Mouse (Mus musculus) hindbrain, embryonic 16.5 days (tissue): Measurements from ENCODE around the gene Golm1. TPM values are rescaled to one million over a fixed set of nuclear protein-coding genes. Genes with fewer than 3 reads are reported as not detected.

Experiments used
- ATAC-seq: fragments of 200-750 bp; cut with Nextera tagmentation; 2 replicates; pipeline ENCODE4 v1.8.0; 2017; ENCODE audit warnings: moderate TSS enrichment, moderate library complexity
- H3K27ac ChIP-seq: fragments of 300-500 bp; sonication (generic); 2 replicates; pipeline ENCODE4 v1.5.1; 2014; ENCODE audit warnings: low read depth, mild to moderate bottlenecking, control low read depth, low read length, moderate library complexity
- H3K27me3 ChIP-seq: fragments of 300-500 bp; sonication (generic); replicated peaks from 2 replicates; pipeline ENCODE4 v1.6.1; 2014; ENCODE audit warnings: low read length; ENCODE audit not compliant: control insufficient read depth, insufficient read depth
- H3K36me3 ChIP-seq: fragments of 300-500 bp; sonication (generic); 2 replicates; pipeline ENCODE4 v1.6.1; 2014; ENCODE audit warnings: mild to moderate bottlenecking, low read length, moderate library complexity, mixed read lengths; ENCODE audit not compliant: control insufficient read depth, insufficient read depth
- H3K4me1 ChIP-seq: fragments of 300-500 bp; sonication (generic); 2 replicates; pipeline ENCODE4 v1.6.1; 2014; ENCODE audit warnings: low read depth, low read length; ENCODE audit not compliant: control insufficient read depth, insufficient read depth
- H3K4me2 ChIP-seq: fragments of 300-500 bp; sonication (generic); 2 replicates; pipeline ENCODE4 v1.6.1; 2014; ENCODE audit warnings: mild to moderate bottlenecking, low read length, control low read depth, moderate library complexity
- H3K4me3 ChIP-seq: fragments of 300-500 bp; sonication (generic); 2 replicates; pipeline ENCODE4 v1.5.1; 2014; ENCODE audit warnings: mild to moderate bottlenecking, low read length, control low read depth, moderate library complexity
- H3K9ac ChIP-seq: fragments of 300-500 bp; sonication (generic); 2 replicates; pipeline ENCODE4 v1.6.1; 2014; ENCODE audit warnings: low read depth, mild to moderate bottlenecking, control low read depth, low read length, moderate library complexity
- H3K9me3 ChIP-seq: fragments of 300-500 bp; sonication (generic); 2 replicates; pipeline ENCODE4 v1.6.1; 2014; ENCODE audit warnings: mild to moderate bottlenecking, low read length, moderate library complexity; ENCODE audit not compliant: control insufficient read depth
- WGBS: fragments of 180-500 bp; shearing (Covaris S2); extraction: QIAGEN DNeasy Blood & Tissue Kit; methylation state at CpG from one replicate; pipeline ENCODE4 v1.1.7; 2014; 5-methylcytosine and 5-hydroxymethylcytosine counted together
- polyA plus RNA-seq: library from polyadenylated mRNA; unstranded; fragments of >200 nt; fragmentation: Nextera tagmentation; extraction: Ambion mirVana; gene quantifications from 2 replicates; pipeline ENCODE4 v1.2.1, GENCODE M21; 2015

The Golm1 gene
- polyA plus RNA-seq, 1 experiment from 2014 or later, result 21.0 TPM

DNA sequence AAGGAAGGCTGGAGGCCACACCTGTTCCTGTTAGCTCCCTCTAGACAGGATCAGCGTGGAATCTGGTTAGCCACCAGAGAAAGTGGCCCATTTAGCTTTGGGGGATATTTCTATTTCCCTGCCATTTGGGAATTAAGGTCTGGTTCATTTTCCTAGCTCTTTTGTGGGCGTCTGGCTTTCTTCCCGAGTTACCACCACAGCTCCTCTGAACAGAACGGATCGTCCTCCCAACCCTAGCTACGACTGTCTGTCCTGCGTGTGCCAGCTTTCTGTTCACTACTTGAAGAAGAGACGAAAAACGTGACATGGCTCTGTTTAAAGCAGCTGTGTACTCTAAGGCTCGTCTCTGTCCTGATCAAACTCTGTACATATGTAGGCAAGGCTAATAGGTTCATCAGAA is 5.7 kb downstream of the Golm1 start:
- 73% methylated on average over 10 of the region's 10 CpGs for WGBS
- Histone ChIP-seq H3K4me3 (no peak overlapping the region), H3K4me2 (no peak overlapping the region), H3K36me3 (no peaks in the 10 kb centered on the region), H3K9ac (no peak overlapping the region), H3K27ac (no peak overlapping the region), H3K9me3 (no peaks in the 10 kb centered on the region), H3K4me1 (peaks cover 11% of the 10 kb centered on the region), H3K27me3 (no peaks in the 10 kb centered on the region)
- no peak for ATAC-seq

DNA sequence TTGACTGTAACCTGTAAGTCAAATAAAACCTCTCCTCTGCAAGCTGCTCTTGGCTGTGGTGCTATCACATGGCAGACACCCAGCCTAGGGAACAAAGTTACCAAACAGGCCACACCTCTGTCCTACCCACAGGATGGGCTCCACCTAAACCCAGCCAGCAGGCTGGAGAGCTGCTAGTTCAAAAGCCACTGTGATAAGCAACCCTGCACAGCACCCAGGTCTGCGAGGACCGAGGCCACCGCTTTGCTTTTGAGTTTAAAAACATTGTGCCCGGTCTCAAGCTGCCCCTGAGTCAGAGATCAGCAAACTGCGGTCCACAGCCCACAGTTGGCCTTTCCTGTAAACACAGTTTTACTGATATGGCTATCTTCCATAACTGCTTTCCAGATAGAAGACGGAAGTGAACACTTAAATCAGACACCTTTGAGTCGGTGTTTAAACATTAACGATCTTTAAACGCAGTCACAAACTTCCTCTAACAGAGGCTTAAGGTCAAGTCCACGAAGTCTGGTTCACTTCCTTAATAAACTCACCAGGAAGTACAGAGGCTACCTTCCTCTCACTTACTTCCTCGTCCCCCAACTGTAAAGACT is 7.0 kb downstream of the Golm1 start:
- 84% methylated on average over 11 of the region's 11 CpGs for WGBS
- no peak overlapping the region for H3K9ac ChIP-seq
- H3K27ac ChIP-seq, result no peak overlapping the region

DNA sequence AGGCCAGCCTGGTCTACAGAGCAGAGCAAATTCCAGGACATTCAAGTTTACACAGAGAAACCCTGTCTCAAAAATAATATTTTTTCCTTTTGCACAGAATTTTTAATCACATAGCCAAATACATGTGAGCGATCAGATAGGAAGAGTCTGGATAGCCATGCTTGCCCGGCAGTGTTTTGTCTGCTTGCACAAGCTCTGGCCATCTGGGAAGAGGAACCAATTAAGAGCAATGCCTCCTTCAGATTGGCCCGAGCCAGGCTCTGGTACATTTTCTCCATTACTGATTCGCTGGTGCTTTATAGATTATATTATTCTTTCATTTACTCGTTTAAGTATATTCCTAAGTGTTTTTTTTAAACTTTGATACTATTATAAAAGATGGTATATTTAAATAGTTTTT is 7.8 kb downstream of the Golm1 start:
- no peak overlapping the region for H3K4me2 ChIP-seq
- no peak overlapping the region for H3K27ac ChIP-seq
- no peaks in the 10 kb centered on the region for H3K9me3 ChIP-seq
- no peak overlapping the region for H3K9ac ChIP-seq
- no peaks in the 10 kb centered on the region for H3K27me3 ChIP-seq
- H3K4me1 ChIP-seq, result no peaks in the 10 kb centered on the region; the same call in none of the 2 replicates
- WGBS, result 73% methylated on average over 5 of the region's 5 CpGs
- H3K36me3 ChIP-seq, result no peaks in the 10 kb centered on the region
- H3K4me3 ChIP-seq, result no peak overlapping the region
- no peak for ATAC-seq

More for the DNA sequence above, 7.0 kb downstream of the Golm1 start:
- ATAC-seq, result no peak
- H3K36me3 ChIP-seq, result no peaks in the 10 kb centered on the region
- peaks cover 5% of the 10 kb centered on the region for H3K4me1 ChIP-seq
- H3K9me3 ChIP-seq, result no peaks in the 10 kb centered on the region
- no peak overlapping the region for H3K4me3 ChIP-seq
- H3K4me2 ChIP-seq, result no peak overlapping the region
- no peaks in the 10 kb centered on the region for H3K27me3 ChIP-seq

DNA sequence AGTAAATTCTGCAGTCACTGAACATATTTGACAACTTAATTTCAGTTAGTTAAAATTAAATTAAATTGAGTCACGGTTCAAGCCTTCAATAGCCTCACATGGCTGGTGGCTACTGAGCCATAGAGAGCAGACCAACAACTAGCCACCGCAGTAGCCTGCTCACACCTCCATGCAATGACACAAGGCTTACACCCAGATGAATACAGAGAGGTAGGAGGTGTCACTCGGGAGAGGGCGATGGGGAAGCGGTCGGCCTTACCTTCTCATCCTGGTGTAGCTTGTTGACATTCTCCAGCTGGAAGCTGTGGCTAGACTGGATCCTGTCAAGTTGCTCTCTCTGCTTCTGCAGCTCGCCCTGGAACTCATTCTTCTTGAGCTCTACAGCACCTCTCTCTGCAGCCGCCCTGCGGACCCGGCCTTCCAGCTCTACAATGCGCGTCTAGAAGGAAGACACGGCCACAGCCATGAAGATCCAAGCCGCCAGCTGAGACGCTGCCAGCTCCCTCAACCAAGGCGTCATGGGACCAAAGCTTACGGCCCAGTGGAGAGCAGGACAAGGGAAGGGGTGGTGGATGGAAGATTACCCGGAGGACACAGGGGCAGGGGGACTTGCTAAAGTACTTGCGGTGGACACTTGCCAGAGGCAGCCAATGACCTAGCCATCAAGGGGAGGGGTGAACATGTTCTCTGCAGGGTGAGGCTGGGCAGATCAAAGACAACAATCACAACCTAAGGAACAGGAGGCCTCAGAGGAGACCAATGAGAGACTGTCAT is 11.5 kb downstream of the Golm1 start:
- no peaks in the 10 kb centered on the region for H3K27me3 ChIP-seq
- no peak for ATAC-seq
- H3K9me3 ChIP-seq, result no peaks in the 10 kb centered on the region
- no peaks in the 10 kb centered on the region for H3K36me3 ChIP-seq
- 93% methylated on average over 19 of the region's 19 CpGs for WGBS
- no peak overlapping the region for H3K27ac ChIP-seq
- no peak overlapping the region for H3K4me2 ChIP-seq
- no peak overlapping the region for H3K9ac ChIP-seq
- no peaks in the 10 kb centered on the region; the same call in 1 of the 2 replicates for H3K4me1 ChIP-seq
- no peak overlapping the region for H3K4me3 ChIP-seq

DNA sequence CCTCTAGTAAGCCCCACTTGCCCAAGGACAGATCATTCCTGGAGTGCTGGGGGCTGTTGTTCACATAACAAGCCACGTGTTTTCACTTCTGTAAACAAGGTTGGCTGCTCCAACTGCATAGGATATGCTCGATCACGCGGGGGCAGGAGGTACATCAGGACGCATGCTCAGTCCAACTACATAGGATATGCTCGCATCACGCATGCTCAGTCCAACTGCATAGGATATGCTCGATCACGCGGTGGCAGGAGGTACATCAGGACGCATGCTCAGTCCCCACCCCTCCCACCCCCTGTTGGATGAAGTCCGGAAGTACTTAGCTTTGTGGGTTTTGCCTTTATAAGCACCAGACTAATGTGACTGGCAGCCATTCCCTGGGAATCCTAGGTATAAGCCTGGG is 13.6 kb downstream of the Golm1 start:
- no peaks in the 10 kb centered on the region for H3K4me1 ChIP-seq
- H3K4me3 ChIP-seq, result no peak overlapping the region
- no peak overlapping the region for H3K9ac ChIP-seq
- no peaks in the 10 kb centered on the region for H3K9me3 ChIP-seq
- 97% methylated on average over 12 of the region's 12 CpGs for WGBS
- H3K27me3 ChIP-seq, result no peaks in the 10 kb centered on the region
- H3K4me2 ChIP-seq, result no peak overlapping the region
- no peak for ATAC-seq
- no peaks in the 10 kb centered on the region for H3K36me3 ChIP-seq
- no peak overlapping the region for H3K27ac ChIP-seq

DNA sequence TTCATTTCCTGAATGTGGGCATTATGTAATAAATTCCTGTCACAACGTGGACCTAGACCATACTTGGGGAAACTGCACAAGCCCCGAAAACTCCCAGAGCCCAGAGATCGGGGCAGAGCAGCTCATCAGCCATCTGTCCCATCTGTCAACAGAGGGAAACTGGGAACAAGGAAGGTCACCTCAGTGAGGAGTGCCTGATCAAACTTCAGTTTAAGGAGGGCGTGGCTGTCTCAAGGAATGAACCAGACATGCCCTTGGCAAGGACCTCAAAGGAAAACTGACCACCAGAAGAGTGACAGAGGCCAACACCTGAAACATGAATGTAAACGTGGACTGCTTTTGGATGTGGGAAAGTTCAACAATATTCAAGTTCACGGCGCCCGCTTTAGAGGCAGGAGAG is 14.2 kb downstream of the Golm1 start:
- Histone ChIP-seq H3K4me3 (no peak overlapping the region), H3K4me2 (no peak overlapping the region), H3K9me3 (no peaks in the 10 kb centered on the region), H3K36me3 (no peaks in the 10 kb centered on the region), H3K27ac (no peak overlapping the region), H3K4me1 (peaks cover 4% of the 10 kb centered on the region; the same call in 1 of the 2 replicates), H3K9ac (no peak overlapping the region), H3K27me3 (no peaks in the 10 kb centered on the region)
- no peak for ATAC-seq
- 89% methylated on average over 8 of the region's 8 CpGs for WGBS

DNA sequence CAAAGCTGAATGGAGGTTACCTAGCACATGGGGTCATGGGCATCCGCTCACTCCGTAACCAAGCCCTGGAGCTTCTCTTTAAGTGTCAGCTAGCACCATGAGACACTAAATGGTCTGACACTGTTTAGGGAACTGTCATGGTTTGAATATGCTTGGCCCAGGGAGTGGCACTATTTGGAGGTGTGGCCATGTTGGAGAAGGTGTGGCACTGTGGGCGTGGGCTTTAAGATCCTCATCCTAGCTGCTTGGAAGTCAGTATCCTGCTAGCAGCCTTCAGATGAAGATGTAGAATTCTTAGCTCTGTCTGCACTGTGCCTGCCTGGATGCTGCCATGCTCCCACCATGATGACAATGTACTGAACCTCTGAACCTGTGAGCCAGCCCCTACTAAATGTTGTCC is 15.2 kb downstream of the Golm1 start:
- H3K27me3 ChIP-seq, result no peaks in the 10 kb centered on the region
- no peak for ATAC-seq
- H3K4me2 ChIP-seq, result no peak overlapping the region
- H3K4me3 ChIP-seq, result no peak overlapping the region
- H3K27ac ChIP-seq, result no peak overlapping the region
- H3K36me3 ChIP-seq, result no peaks in the 10 kb centered on the region
- WGBS, result 95% methylated on average over 3 of the region's 3 CpGs
- H3K9ac ChIP-seq, result no peak overlapping the region
- H3K9me3 ChIP-seq, result no peaks in the 10 kb centered on the region
- peaks cover 4% of the 10 kb centered on the region; the same call in 1 of the 2 replicates for H3K4me1 ChIP-seq

DNA sequence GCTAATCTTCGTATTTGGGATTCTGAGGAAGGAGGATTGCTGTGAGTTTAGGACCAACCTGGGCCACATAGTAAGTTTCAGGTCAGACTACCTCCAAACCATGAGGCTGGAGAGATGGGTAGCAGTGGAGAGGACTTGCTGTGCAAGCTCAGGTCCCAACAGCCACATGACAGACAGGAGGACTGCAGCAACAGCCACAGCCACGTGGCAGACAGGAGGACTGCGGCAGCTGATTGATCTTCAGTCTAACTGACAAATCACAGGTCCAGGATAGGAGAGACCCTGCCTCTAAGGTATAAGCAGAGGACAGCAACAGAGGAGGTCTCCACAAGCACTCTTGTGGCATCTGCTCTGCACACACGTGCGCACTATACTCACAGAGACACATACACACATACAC is 17.8 kb downstream of the Golm1 start:
- no peak for ATAC-seq
- Histone ChIP-seq H3K27ac (no peak overlapping the region), H3K9ac (no peak overlapping the region), H3K9me3 (no peaks in the 10 kb centered on the region), H3K4me3 (no peak overlapping the region), H3K36me3 (no peaks in the 10 kb centered on the region), H3K4me2 (no peak overlapping the region), H3K4me1 (peaks cover 9% of the 10 kb centered on the region), H3K27me3 (no peaks in the 10 kb centered on the region)
- 71% methylated on average over 5 of the region's 5 CpGs for WGBS

DNA sequence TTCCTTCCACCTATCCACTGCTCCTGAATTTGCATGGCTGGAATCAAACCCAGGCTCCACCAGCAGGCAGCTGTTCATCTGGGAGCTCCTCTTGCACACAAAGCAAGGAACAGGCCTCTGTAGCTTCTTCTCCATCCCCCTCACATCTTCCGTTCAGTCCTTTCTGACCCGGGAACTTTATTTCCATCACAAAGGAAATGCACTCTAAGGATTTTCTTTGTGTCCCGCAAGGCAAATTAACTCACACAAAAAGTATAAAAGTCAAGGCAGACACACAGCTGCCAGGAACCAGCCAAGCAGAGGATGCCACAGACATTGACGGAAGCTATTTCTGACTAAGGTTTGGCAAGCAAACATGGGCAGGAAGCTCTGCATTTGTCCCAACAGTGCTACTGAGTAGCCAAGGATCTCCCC is 18.6 kb downstream of the Golm1 start:
- Histone ChIP-seq H3K27ac (peak overlapping the region; percentile 20; the same call in 1 of the 2 replicates), H3K4me2 (no peak overlapping the region), H3K9me3 (no peaks in the 10 kb centered on the region), H3K27me3 (no peaks in the 10 kb centered on the region), H3K9ac (no peak overlapping the region), H3K4me3 (no peak overlapping the region), H3K36me3 (no peaks in the 10 kb centered on the region), H3K4me1 (peaks cover 14% of the 10 kb centered on the region)
- peak; percentile 31; the same call in 1 of the 2 replicates for ATAC-seq
- WGBS, result 10% methylated on average over 4 of the region's 4 CpGs
